Mouse (Mus musculus) natural killer cell, adult 2 months (primary cell): ENCODE results near the gene Rps6.
A peak's percentile ranks its signal among the peaks of the same experiment; 100 is the strongest.
"Not testable (repeated sequence)": the region's sequence is repeated elsewhere in the genome, so short reads cannot be mapped to it uniquely, and the experiment has no call there.

Experiments
- DNase-seq, 2 experiments: peaks; one replicate each; pipeline ENCODE4 v3.0.0; 2022; ENCODE audit warnings: low spot score in 2 of 2

Gene Rps6

DNA sequence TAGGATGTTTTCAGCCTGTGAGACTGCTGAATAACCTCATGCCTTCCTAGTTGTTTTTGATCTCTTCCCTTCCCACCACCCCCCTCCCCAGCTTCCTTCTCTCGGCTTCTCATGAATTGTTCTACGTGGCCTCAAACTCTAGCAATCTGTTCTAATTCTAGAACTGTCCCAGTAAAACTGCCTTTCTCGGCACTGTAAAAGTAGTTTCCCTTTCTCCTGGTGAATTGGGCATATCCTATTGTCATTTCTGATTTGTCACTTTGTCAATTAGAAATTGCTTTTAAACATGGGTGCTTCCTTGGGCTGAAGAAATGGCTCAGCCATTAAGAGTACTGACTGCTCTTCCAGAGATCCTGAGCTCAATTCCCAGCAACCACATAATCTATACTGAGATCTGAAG is 5.2 kb downstream of the Rps6 start:
- no peak for DNase-seq

GRCm38 (mm10) chr4:86851331-86851730 is 5.9 kb downstream of the Rps6 start:
- DNase-seq, result no peak

DNA sequence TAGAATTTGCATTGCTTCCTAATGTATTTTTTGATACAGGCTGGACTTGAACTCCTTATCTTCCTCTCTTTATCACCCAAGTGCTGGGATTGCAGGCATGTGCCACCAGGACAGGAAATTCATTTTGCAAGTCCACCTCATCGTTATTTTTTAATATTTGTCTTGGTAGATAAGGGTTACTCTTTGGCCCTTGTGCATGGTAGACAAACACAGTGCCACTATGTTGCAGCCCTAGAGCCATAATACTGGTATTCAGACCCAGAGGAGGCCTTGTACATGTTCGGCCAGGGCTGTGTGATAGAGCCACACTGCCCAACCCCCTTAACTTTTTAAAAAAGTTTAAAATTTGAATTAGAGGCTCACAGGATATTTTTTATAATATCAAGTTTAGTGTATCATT is 10.0 kb downstream of the Rps6 start:
- no peak for DNase-seq

DNA sequence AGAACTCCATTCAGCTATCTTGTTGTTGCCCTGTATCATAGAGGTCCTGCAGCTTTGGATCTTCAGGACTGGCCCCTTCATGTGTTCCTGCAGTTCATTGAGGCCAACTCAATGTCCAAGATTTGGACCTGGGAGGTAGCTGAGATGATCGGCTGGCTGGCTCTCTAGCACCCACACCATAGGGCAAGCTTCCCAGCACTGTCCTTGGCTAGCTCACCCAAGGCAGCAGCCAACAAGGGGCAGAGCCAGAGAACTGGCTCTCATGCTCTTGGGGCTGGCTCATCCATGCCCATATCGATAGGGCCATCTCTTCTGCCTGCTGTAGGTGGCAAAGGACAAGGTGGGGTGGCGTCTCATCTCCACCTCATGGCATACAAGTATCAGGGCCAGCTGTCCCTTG is 11.8 kb downstream of the Rps6 start:
- no peak for DNase-seq

DNA sequence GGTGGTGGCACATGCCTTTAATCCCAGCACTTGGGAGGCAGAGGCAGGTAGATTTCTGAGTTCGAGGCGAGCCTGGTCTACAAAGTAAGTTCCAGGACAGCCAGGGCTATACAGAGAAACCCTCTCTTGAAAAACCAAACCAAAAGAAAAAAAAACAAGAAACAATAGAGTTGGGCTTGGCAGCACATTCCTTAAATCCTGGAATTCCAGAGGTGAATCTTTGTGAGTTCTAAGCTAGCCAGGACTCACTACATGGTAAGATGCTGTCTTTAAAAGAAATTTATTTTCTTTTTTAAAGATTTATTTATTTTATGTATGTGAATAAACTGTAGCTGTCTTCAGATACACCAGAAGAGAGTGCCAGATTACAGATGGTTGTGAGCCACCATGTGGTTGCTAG is 16.1 kb downstream of the Rps6 start:
- not testable (repeated sequence) for DNase-seq

- no peak for DNase-seq
Measured at GRCm38 (mm10) chr4:86831896-86832295, 25.3 kb downstream of the Rps6 start.

DNA sequence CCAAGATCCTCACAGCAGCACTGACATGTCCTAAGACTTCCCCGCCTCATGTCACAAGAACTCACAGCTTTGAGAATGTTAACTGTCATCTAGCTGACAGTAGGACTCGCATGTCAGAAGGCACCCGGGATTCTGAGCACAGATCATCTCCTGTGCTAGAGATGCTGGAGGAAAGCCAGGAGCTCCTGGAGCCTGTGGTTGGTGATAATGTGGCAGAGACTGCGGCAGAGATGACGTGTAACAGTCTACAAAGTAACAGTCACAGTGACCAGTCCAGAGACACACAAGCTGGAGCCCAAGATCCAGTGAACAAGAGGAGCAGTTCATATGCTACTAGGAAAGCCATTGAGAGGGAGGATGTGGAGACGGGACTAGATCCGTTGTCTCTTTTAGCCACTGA is 32.1 kb downstream of the Rps6 start:
- no peak for DNase-seq

DNA sequence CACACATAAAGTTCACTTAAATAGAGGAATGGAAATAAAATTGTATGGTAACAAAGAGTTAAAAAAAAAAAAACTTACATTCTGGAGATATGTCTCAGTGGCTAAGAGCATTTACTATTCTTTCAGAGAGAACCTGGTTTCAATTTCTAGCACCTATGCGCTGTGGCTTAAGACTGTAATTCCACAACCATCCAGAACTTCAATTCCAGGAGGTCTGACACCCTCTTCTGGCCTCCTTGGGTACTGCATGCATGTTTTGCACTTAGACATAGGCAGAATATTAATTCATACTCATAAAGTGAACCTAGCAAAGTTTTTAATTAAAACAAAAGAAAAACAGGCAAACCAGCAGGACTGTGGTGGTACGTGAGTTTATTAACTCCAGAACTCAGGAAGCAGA is 34.0 kb downstream of the Rps6 start:
- DNase-seq, result peak; percentile 32 to 43

- DNase-seq, result no peak
Measured at GRCm38 (mm10) chr4:86814850-86815249, 42.4 kb downstream of the Rps6 start.

DNA sequence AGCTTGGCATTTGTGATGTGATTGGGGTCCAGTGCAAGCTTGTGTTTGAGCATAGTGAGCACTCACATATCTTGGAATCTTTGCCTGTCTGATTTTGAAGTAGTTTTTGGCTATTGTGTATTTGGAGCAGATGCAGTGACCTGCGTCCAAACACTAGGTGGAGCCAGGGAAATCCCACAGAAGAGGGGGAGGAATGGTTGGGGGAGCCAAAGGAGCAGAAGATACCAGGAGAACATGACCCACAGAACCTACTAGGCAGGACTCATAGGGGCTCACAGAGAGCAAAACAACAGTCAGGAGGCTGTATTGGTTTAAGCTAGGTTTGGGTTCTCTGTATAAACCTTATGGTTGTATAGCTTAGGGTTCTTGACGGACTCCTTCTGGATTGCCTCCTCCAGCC is 46.6 kb downstream of the Rps6 start:
- DNase-seq, result no peak
